Mouse (Mus musculus): ENCODE data around the gene Gm3752. TPM values are rescaled to one million over a fixed set of nuclear protein-coding genes. Genes with fewer than 3 reads are reported as not detected.

The Gm3752 gene
- 15.0 and 16.7 TPM in 2 replicates for polyA plus RNA-seq (2015; fragmentation: Nextera tagmentation; extraction: Ambion mirVana)

GRCm38 (mm10) chr14:7483662-7484061, at the start of gene Gm3752:
Gene Gm3752 (minus strand): TSS chr14:7483762.

GRCm38 (mm10) chr14:7450817-7451216, 32.7 kb downstream of the Gm3752 start, which contains the start of gene Gm3755:
Gene Gm3755 (minus strand): TSS chr14:7450917.

Other genes starting within 250 kb of the Gm3752 start
- not detected in 2 replicates for gene Gm3727, start 219.0 kb downstream of the Gm3752 start, polyA plus RNA-seq (2015; fragmentation: Nextera tagmentation; extraction: Ambion mirVana)
- 6.9 and 7.8 TPM in 2 replicates for gene Gm3739, start 168.7 kb downstream of the Gm3752 start, polyA plus RNA-seq (2015; fragmentation: Nextera tagmentation; extraction: Ambion mirVana)
- not detected in 2 replicates for gene Gm5797, start 151.4 kb downstream of the Gm3752 start, polyA plus RNA-seq (2015; fragmentation: Nextera tagmentation; extraction: Ambion mirVana)
- gene Gm8374, start 118.6 kb downstream of the Gm3752 start, polyA plus RNA-seq (2015; fragmentation: Nextera tagmentation; extraction: Ambion mirVana), result not detected in 2 replicates
- not detected in 2 replicates for gene Gm3755, start 32.8 kb downstream of the Gm3752 start, polyA plus RNA-seq (2015; fragmentation: Nextera tagmentation; extraction: Ambion mirVana)
- 5.8 and 5.9 TPM in 2 replicates for gene Gm3558, start 84.8 kb upstream of the Gm3752 start, polyA plus RNA-seq (2015; fragmentation: Nextera tagmentation; extraction: Ambion mirVana)
- gene Gm10338, start 111.8 kb upstream of the Gm3752 start, polyA plus RNA-seq (2015; fragmentation: Nextera tagmentation; extraction: Ambion mirVana), result not detected in 2 replicates
- not detected in 2 replicates for gene Gm10128, start 160.2 kb upstream of the Gm3752 start, polyA plus RNA-seq (2015; fragmentation: Nextera tagmentation; extraction: Ambion mirVana)

Measured in neural tube, postnatal 0 days (tissue).